Mouse (Mus musculus) testis, adult 2 months (tissue): ENCODE data around the gene Bnc2.

Experiments used
- CTCF ChIP-seq: fragments of 200-500 bp; IDR thresholded peaks from 2 replicates; pipeline ENCODE4 v1.5.1; 2012; ENCODE audit warnings: low read depth, mild to moderate bottlenecking, inconsistent platforms, low read length, moderate library complexity; ENCODE audit not compliant: control insufficient read depth, insufficient read depth, insufficient replicate concordance
- POLR2A ChIP-seq: fragments of 200-500 bp; IDR thresholded peaks from 2 replicates; pipeline ENCODE4 v1.6.1; 2012; ENCODE audit warnings: low read depth, mild to moderate bottlenecking, inconsistent platforms, low read length, moderate library complexity; ENCODE audit not compliant: control insufficient read depth

GRCm38 (mm10) chr4:84302949-84303348 is 372.1 kb downstream of the Bnc2 start:
- TF ChIP-seq CTCF: no peak
- TF ChIP-seq POLR2A: no peak
